Mouse (Mus musculus) heart, embryonic 13.5 days (tissue): Measurements from ENCODE around the gene Clasp1. TPM values are rescaled to one million over a fixed set of nuclear protein-coding genes. Genes with fewer than 3 reads are reported as not detected.

Experiments
- ATAC-seq: fragments of 200-750 bp; cut with Nextera tagmentation; 2 replicates; pipeline ENCODE4 v1.8.0; 2017; ENCODE audit warnings: moderate TSS enrichment; ENCODE audit not compliant: insufficient number of reproducible peaks, low FRiP score, low TSS enrichment; ENCODE audit errors: extremely low read depth
- H3K27ac ChIP-seq: fragments of 300-500 bp; sonication (generic); replicated peaks from 2 replicates; pipeline ENCODE4 v1.5.1; 2015; ENCODE audit warnings: moderate library complexity, mild to moderate bottlenecking, inconsistent platforms
- H3K27me3 ChIP-seq: fragments of 300-500 bp; sonication (generic); replicated peaks from 2 replicates; pipeline ENCODE4 v1.6.1; 2015; ENCODE audit warnings: mild to moderate bottlenecking, inconsistent platforms
- H3K36me3 ChIP-seq: fragments of 300-500 bp; sonication (generic); 2 replicates; pipeline ENCODE4 v1.6.1; 2015; ENCODE audit warnings: mild to moderate bottlenecking, inconsistent platforms
- H3K4me1 ChIP-seq: fragments of 300-500 bp; sonication (generic); 2 replicates; pipeline ENCODE4 v1.6.1; 2015; ENCODE audit warnings: inconsistent platforms
- H3K4me2 ChIP-seq: fragments of 300-500 bp; sonication (generic); 2 replicates; pipeline ENCODE4 v1.6.1; 2015; ENCODE audit warnings: inconsistent platforms, mild to moderate bottlenecking, moderate library complexity
- H3K4me3 ChIP-seq: fragments of 300-500 bp; sonication (generic); 2 replicates; pipeline ENCODE4 v1.5.1; 2015; ENCODE audit warnings: moderate library complexity, mild to moderate bottlenecking, inconsistent platforms
- H3K9ac ChIP-seq: fragments of 300-500 bp; sonication (generic); 2 replicates; pipeline ENCODE4 v1.6.1; 2015; ENCODE audit warnings: inconsistent platforms, mild to moderate bottlenecking, moderate library complexity
- H3K9me3 ChIP-seq: fragments of 300-500 bp; sonication (generic); 2 replicates; pipeline ENCODE4 v1.6.1; 2016; ENCODE audit warnings: inconsistent platforms
- WGBS: fragments of 180-500 bp; shearing (Covaris S2); methylation state at CpG from one replicate; pipeline ENCODE4 v1.1.7; 2015; ENCODE audit warnings: mixed read lengths; 5-methylcytosine and 5-hydroxymethylcytosine counted together
- polyA plus RNA-seq: library from polyadenylated mRNA; unstranded; fragments of >200 nt; fragmentation: Nextera tagmentation; extraction: Ambion mirVana; gene quantifications from 2 replicates; pipeline ENCODE4 v1.2.1, GENCODE M21; 2015

Clasp1 gene
- polyA plus RNA-seq, 1 experiment from 2014 or later = 73.2 TPM

DNA sequence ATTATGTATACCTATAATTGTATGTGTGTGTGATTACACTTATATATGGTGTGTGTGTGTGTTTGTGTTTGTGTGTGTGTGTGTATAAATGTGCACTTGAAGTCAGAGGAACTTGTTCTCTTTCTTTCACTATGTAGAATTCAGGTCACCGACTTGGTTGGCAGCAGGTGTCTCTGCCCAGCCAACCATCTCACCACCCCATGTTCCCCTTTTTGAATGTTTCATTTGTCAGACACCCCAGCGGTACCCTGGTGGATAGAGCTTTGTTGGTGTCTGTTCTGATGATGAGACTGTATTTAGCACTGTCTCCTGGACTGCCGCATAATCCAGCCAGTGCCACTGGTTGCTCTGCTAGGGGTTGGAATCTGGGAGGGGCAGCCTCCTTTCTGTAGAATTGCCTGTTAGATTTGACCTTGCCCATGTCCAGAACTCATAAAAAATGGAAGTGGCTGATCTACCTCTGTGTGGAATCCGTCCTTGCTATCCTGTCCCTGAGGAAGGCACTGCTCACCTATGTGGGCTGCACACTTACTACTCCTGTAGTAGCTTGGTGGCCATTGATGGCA is 244.6 kb downstream of the Clasp1 start:
- 72% methylated on average over 4 of the region's 4 CpGs for WGBS
- H3K4me2 ChIP-seq = no peak overlapping the region
- H3K9me3 ChIP-seq = no peaks in the 10 kb centered on the region
- peaks cover 10% of the 10 kb centered on the region for H3K27me3 ChIP-seq
- peaks cover 1% of the 10 kb centered on the region; the same call in 1 of the 2 replicates for H3K4me1 ChIP-seq
- no peak overlapping the region for H3K27ac ChIP-seq
- no peak overlapping the region for H3K4me3 ChIP-seq
- no peak overlapping the region for H3K9ac ChIP-seq
- no peaks in the 10 kb centered on the region for H3K36me3 ChIP-seq
- no peak for ATAC-seq

DNA sequence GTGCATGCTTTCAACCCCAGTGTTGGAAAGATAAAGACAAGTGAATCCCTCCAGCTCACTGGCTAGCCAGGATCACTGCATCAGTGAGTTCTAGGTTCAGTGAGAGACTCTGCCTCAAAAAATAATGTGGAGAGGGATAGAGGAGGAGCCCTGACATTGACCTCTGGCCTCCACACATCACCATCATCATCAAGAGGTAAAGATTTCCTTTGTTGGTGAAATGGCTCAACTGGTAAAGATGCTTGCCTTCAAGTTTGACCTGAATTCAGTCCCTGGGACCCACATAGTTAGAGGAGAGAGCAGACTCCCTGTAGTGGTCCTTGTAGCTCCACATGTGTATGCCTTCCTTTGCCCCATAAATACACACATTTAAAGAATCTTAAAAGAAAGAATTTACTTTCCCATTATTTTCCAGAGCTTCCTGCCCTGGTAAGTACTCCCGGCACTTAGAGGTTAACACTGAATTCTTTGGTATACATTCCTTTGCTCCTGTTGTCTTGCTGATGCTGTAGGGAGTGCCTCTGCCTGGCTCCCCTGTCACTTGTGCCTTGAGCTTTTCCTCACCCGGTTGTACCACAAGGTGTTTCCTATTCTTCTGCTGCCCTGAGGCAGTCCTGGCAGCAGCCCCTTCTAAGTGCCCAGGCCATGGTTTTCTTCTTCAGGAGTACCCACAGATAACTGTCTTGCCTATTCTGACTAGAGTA is 253.6 kb downstream of the Clasp1 start:
- Histone ChIP-seq H3K9me3 (no peaks in the 10 kb centered on the region), H3K27ac (no peak overlapping the region), H3K36me3 (no peaks in the 10 kb centered on the region), H3K4me3 (no peak overlapping the region), H3K4me1 (peaks cover 9% of the 10 kb centered on the region), H3K4me2 (no peak overlapping the region), H3K27me3 (no peaks in the 10 kb centered on the region), H3K9ac (no peak overlapping the region)
- no peak for ATAC-seq
- WGBS = 64% methylated on average over 2 of the region's 2 CpGs

GRCm38 (mm10) chr1:118643138-118643979 is 254.5 kb downstream of the Clasp1 start:
- Histone ChIP-seq H3K4me2 (no peak overlapping the region), H3K9me3 (no peaks in the 10 kb centered on the region), H3K27ac (no peak overlapping the region), H3K4me3 (no peak overlapping the region), H3K4me1 (peaks cover 15% of the 10 kb centered on the region), H3K9ac (no peak overlapping the region), H3K36me3 (no peaks in the 10 kb centered on the region), H3K27me3 (no peaks in the 10 kb centered on the region)
- 49% methylated on average over 9 of the region's 9 CpGs for WGBS
- ATAC-seq = no peak

DNA sequence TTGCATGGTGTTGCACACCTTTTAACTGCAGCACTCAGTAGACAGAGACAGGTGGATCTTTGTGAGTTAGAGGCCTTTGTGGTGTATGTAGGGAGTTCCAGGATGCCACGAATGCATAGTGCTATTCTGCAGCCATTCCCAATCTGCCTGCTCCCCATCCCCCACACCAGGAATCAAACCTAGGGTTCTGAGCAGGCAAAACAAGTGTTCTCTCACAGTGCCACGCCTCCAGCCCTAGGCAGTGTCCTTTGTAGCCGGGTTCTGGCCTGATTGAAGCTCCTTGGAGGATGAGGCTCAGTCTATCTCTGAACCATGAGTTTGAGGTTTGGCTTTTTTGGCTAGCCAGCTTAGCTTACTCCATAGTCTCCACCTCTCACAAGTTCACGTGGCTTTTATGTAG is 256.8 kb downstream of the Clasp1 start:
- 54% methylated on average over 4 of the region's 4 CpGs for WGBS
- Histone ChIP-seq H3K9ac (no peak overlapping the region), H3K4me1 (peaks cover 29% of the 10 kb centered on the region), H3K27ac (no peak overlapping the region), H3K9me3 (no peaks in the 10 kb centered on the region), H3K36me3 (no peaks in the 10 kb centered on the region), H3K4me2 (no peak overlapping the region), H3K27me3 (no peaks in the 10 kb centered on the region), H3K4me3 (no peak overlapping the region)
- no peak for ATAC-seq

DNA sequence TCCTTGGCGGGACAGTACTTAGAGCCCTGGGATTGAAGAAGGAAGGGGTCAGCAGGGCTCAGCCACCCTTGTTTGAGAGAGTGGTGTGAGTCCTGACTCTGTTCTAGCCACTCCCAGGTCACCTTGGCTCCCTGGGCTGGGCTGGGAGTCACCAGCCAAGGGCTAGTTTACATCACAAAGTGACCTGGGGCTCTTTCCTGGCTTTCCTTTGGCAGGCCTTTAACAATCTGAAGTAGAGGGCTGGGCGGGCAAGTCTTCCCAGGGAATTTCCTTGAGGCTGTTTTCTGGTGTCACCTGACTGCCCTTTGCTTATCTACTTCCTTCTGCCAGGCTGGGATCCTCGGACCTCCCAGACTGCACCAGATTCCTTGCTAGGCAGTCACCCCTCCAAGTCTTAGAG is 259.2 kb downstream of the Clasp1 start:
- peaks cover 24% of the 10 kb centered on the region for H3K4me1 ChIP-seq
- no peaks in the 10 kb centered on the region for H3K27me3 ChIP-seq
- no peak overlapping the region for H3K9ac ChIP-seq
- no peak for ATAC-seq
- no peak overlapping the region for H3K27ac ChIP-seq
- no peak overlapping the region for H3K4me2 ChIP-seq
- no peaks in the 10 kb centered on the region for H3K36me3 ChIP-seq
- H3K4me3 ChIP-seq = no peak overlapping the region
- no peaks in the 10 kb centered on the region for H3K9me3 ChIP-seq
- 23% methylated on average over 3 of the region's 3 CpGs for WGBS

GRCm38 (mm10) chr1:118649933-118650770 is 261.3 kb downstream of the Clasp1 start:
- Histone ChIP-seq H3K4me3 (no peak overlapping the region), H3K27me3 (no peaks in the 10 kb centered on the region), H3K27ac (no peak overlapping the region), H3K4me1 (peaks cover 20% of the 10 kb centered on the region; the same call in 1 of the 2 replicates), H3K9me3 (no peaks in the 10 kb centered on the region), H3K9ac (no peak overlapping the region), H3K4me2 (no peak overlapping the region), H3K36me3 (no peaks in the 10 kb centered on the region)
- WGBS = 66% methylated on average over 9 of the region's 9 CpGs
- ATAC-seq = no peak

DNA sequence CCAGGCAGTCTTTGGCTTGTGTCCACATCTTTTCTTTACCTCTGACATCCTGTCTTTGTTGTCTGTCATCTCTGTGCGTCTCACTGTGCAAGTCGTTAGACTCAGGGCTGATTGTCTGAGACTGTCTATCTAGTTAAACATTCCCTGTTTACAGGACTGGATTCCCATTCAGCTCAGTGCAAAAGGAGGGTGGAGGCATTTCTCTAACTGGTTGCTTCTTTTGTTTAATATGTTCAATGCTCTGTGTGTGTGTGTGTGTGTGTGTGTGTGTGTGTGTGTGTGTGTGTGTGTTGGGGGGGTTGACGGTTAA is 261.9 kb downstream of the Clasp1 start:
- Histone ChIP-seq H3K27ac (no peak overlapping the region), H3K9ac (no peak overlapping the region), H3K4me3 (no peak overlapping the region), H3K4me1 (peaks cover 20% of the 10 kb centered on the region; the same call in 1 of the 2 replicates), H3K9me3 (no peaks in the 10 kb centered on the region), H3K27me3 (no peaks in the 10 kb centered on the region), H3K4me2 (no peak overlapping the region), H3K36me3 (no peaks in the 10 kb centered on the region)
- ATAC-seq = no peak
- 38% methylated on average over 3 of the region's 3 CpGs for WGBS

DNA sequence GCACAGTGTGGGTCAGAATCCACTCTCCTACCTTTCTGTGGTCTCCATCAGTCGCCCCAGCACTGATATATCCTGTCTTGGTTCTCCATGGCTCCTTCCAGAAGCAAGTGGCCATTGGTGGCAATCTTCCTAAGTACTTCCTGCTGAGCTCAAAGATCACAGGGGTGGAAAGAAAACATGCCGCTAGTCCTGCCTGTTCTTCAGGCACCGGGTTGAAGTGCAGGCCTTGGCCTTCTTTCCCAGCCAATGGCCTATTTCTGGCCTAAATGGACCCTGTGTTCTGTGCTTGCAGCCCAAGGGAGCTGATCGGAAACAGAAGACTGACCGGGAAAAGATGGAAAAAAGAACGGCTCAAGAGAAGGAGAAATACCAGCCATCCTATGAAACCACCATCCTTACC is 269.9 kb downstream of the Clasp1 start:
- peaks cover 44% of the 10 kb centered on the region for H3K4me1 ChIP-seq
- H3K36me3 ChIP-seq = no peaks in the 10 kb centered on the region
- no peaks in the 10 kb centered on the region for H3K9me3 ChIP-seq
- H3K27ac ChIP-seq = no peak overlapping the region
- no peak for ATAC-seq
- no peak overlapping the region for H3K4me3 ChIP-seq
- no peaks in the 10 kb centered on the region for H3K27me3 ChIP-seq
- H3K4me2 ChIP-seq = no peak overlapping the region
- 69% methylated on average over 6 of the region's 6 CpGs for whole genome bisulfite sequencing
- no peak overlapping the region for H3K9ac ChIP-seq

DNA sequence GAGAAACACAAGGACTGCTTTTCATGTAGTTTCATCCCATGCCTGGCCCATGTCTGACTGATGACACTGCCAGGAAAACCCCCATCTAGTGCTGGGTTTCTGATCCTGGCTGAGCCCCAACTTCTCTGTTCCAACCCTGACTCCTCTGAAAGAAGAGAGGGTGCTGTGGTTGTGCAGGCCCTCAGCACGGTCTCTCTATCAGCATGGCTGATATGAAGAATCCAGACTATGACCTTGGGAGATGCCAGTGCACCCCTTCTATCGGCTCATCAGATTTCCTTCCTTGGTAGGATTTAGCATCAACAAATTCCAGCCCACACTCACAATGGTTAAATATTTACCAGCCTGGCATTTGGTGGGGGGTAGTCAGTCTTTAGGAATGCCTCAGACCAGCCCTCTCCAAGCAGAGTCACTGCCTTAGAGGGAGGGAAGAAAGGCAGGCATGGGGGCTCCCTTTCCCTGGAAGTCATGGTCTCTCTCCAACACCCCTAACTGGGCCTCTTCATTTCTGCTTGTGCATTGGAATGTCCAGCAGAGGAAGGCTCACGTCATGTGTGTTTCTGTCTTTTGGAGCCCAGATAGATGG is 272.1 kb downstream of the Clasp1 start:
- Histone ChIP-seq H3K27ac (peak overlapping the region; percentile 43; the same call in 1 of the 2 replicates), H3K4me3 (no peak overlapping the region), H3K4me1 (peaks cover 44% of the 10 kb centered on the region), H3K9me3 (no peaks in the 10 kb centered on the region), H3K27me3 (no peaks in the 10 kb centered on the region), H3K9ac (no peak overlapping the region), H3K4me2 (no peak overlapping the region), H3K36me3 (no peaks in the 10 kb centered on the region)
- no peak for ATAC-seq
- 25% methylated on average over 3 of the region's 3 CpGs for WGBS
